Mouse (Mus musculus): ENCODE results near the gene Pard3. TPM values are rescaled to one million over a fixed set of nuclear protein-coding genes. Genes with fewer than 3 reads are reported as not detected.

The Pard3 gene
- polyA plus RNA-seq, 1 experiment: not detected

- 45% methylated on average over 4 of the region's 4 CpGs for WGBS
- H3K27ac ChIP-seq (ENCODE audit: insufficient read depth, low read depth, low read length): no peak overlapping the region
Observed at GRCm38 (mm10) chr8:127214748-127215433, 151.2 kb downstream of the Pard3 start.

GRCm38 (mm10) chr8:127220206-127220605 lies 156.5 kb downstream of the Pard3 start:
- no peak overlapping the region for H3K27ac ChIP-seq (ENCODE audit: insufficient read depth, low read depth, low read length)
- TF ChIP-seq CTCF (IDR thresholded peaks at IDR 0.05; ENCODE audit: insufficient read depth, low read depth, low read length) (no peak), POLR2A (IDR thresholded peaks at IDR 0.05; ENCODE audit: insufficient read depth, low read depth, low read length) (no peak)
- H3K4me1 ChIP-seq (ENCODE audit: control insufficient read depth, insufficient read depth, low read length): no peaks in the 10 kb centered on the region
- 80% methylated on average over 5 of the region's 5 CpGs for WGBS
- no peak overlapping the region for H3K4me3 ChIP-seq (ENCODE audit: insufficient read depth, low read depth, low read length)

More at GRCm38 (mm10) chr8:127214748-127215433, 151.2 kb downstream of the Pard3 start:
- H3K4me3 ChIP-seq (ENCODE audit: insufficient read depth, low read depth, low read length): no peak overlapping the region
- no peaks in the 10 kb centered on the region for H3K4me1 ChIP-seq (ENCODE audit: control insufficient read depth, insufficient read depth, low read length)
- TF ChIP-seq POLR2A (IDR thresholded peaks at IDR 0.05; ENCODE audit: insufficient read depth, low read depth, low read length) (no peak), CTCF (IDR thresholded peaks at IDR 0.05; ENCODE audit: insufficient read depth, low read depth, low read length) (no peak)

DNA sequence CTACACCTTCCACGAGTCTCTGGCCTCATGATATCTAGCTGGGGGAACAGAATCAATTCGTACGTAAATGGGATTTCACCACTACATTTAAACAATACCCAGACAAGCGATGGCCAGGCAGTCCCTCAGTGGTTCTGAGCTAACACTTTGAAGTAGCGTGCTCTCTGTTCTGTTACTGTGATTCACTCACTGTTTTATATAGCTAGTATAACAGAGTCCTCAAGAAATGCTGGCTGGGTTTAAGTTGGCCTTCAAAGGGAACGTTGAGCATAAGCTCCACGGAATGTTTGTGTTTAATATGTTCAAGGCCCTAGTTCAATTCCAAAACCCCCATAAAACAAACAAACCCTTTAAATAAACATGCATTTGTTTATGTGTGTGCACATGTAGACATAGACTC lies 156.9 kb downstream of the Pard3 start:
- TF ChIP-seq CTCF (IDR thresholded peaks at IDR 0.05; ENCODE audit: insufficient read depth, low read depth, low read length): no peak
- H3K4me1 ChIP-seq (ENCODE audit: control insufficient read depth, insufficient read depth, low read length): no peaks in the 10 kb centered on the region
- H3K27ac ChIP-seq (ENCODE audit: insufficient read depth, low read depth, low read length): no peak overlapping the region
- H3K4me3 ChIP-seq (ENCODE audit: insufficient read depth, low read depth, low read length): no peak overlapping the region
- 86% methylated on average over 7 of the region's 7 CpGs for WGBS

DNA sequence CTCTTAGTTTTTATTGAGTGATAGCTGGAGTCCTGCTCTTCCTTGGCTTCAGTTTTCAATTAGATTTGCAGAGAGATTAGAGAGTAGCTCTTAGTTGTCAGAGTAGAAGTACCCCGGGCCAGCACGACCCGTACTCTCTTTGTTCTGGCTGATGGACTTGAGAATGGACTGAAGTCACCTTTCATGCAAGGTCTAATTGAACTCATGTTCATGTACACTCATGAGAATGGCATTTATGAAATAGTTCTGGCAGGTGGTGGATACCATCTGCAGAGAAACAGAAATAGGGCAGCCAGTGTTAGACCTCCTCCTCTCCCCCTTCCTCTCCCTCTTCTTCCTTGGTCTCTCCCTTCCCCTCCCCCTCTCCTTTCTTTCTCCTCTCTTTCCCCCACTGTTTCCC lies 158.7 kb downstream of the Pard3 start:
- Histone ChIP-seq H3K4me3 (ENCODE audit: insufficient read depth, low read depth, low read length) (no peak overlapping the region), H3K4me1 (ENCODE audit: control insufficient read depth, insufficient read depth, low read length) (no peaks in the 10 kb centered on the region), H3K27ac (ENCODE audit: insufficient read depth, low read depth, low read length) (no peak overlapping the region)
- WGBS: 77% methylated on average over 3 of the region's 3 CpGs
- TF ChIP-seq CTCF (IDR thresholded peaks at IDR 0.05; ENCODE audit: insufficient read depth, low read depth, low read length) (no peak), POLR2A (IDR thresholded peaks at IDR 0.05; ENCODE audit: insufficient read depth, low read depth, low read length) (no peak)

GRCm38 (mm10) chr8:127226996-127227395 lies 163.3 kb downstream of the Pard3 start:
- TF ChIP-seq POLR2A (IDR thresholded peaks at IDR 0.05; ENCODE audit: insufficient read depth, low read depth, low read length): no peak
- no peak for TF ChIP-seq CTCF (IDR thresholded peaks at IDR 0.05; ENCODE audit: insufficient read depth, low read depth, low read length)
- Histone ChIP-seq H3K4me3 (ENCODE audit: insufficient read depth, low read depth, low read length) (no peak overlapping the region), H3K27ac (ENCODE audit: insufficient read depth, low read depth, low read length) (no peak overlapping the region), H3K4me1 (ENCODE audit: control insufficient read depth, insufficient read depth, low read length) (no peaks in the 10 kb centered on the region)
- WGBS: 26% methylated on average over 1 of the region's 1 CpGs

- TF ChIP-seq CTCF (IDR thresholded peaks at IDR 0.05; ENCODE audit: insufficient read depth, low read depth, low read length) (no peak), POLR2A (IDR thresholded peaks at IDR 0.05; ENCODE audit: insufficient read depth, low read depth, low read length) (no peak)
- Histone ChIP-seq H3K4me1 (ENCODE audit: control insufficient read depth, insufficient read depth, low read length) (no peaks in the 10 kb centered on the region), H3K27ac (ENCODE audit: insufficient read depth, low read depth, low read length) (no peak overlapping the region), H3K4me3 (ENCODE audit: insufficient read depth, low read depth, low read length) (no peak overlapping the region)
- WGBS: 40% methylated on average over 4 of the region's 4 CpGs
Observed at GRCm38 (mm10) chr8:127227407-127227806, 163.7 kb downstream of the Pard3 start.

DNA sequence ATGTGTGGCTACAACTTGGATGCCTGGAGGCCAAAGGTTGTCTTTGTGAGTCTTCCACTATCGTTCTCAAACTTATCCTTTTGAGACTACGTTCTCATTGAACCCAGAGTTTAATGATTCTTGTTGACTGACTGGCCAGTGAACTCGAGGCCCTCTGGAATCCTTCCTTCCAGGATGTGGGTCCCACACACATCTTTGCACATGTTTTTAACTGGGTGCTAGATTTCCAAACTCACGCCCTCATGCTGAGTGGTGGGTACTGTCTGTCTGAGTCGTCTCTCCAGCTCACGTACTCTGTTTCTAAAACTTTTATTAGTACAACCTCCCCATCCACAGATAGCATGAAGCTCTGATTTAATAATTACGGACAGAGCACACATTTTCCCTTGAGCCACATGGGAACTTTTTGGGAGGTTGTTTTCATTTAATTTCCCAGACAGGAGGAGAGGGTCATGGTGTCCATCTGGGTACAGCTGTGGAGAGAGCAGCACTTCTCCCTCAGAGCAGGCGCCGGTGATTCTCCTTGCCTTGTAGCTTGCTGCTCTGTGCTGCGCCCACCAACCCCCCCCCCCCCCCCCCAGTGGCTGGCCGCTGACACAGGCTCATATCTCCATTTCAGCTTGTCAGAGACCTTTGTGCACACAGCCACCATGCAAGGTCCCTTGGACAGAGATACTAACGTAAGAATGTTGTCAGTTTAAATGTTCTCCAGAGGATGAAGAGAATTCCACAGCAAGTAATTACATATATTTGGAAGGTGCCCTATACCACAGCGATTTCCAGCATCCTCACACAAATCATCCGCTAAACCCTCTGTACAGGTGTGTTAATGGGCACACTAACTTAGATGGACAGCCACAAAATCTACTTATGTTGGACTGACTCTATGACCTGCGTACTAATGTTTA lies 165.9 kb downstream of the Pard3 start:
- WGBS: 84% methylated on average over 14 of the region's 15 CpGs
- no peak overlapping the region for H3K4me3 ChIP-seq (ENCODE audit: insufficient read depth, low read depth, low read length)
- H3K4me1 ChIP-seq (ENCODE audit: control insufficient read depth, insufficient read depth, low read length): no peaks in the 10 kb centered on the region
- TF ChIP-seq CTCF (IDR thresholded peaks at IDR 0.05; ENCODE audit: insufficient read depth, low read depth, low read length) (no peak), POLR2A (IDR thresholded peaks at IDR 0.05; ENCODE audit: insufficient read depth, low read depth, low read length) (no peak)
- no peak overlapping the region for H3K27ac ChIP-seq (ENCODE audit: insufficient read depth, low read depth, low read length)

GRCm38 (mm10) chr8:127230233-127230595 lies 166.5 kb downstream of the Pard3 start:
- TF ChIP-seq CTCF (IDR thresholded peaks at IDR 0.05; ENCODE audit: insufficient read depth, low read depth, low read length) (no peak), POLR2A (IDR thresholded peaks at IDR 0.05; ENCODE audit: insufficient read depth, low read depth, low read length) (no peak)
- WGBS: 74% methylated on average over 8 of the region's 8 CpGs
- H3K4me1 ChIP-seq (ENCODE audit: control insufficient read depth, insufficient read depth, low read length): no peaks in the 10 kb centered on the region
- no peak overlapping the region for H3K27ac ChIP-seq (ENCODE audit: insufficient read depth, low read depth, low read length)
- no peak overlapping the region for H3K4me3 ChIP-seq (ENCODE audit: insufficient read depth, low read depth, low read length)

GRCm38 (mm10) chr8:127243351-127243750 lies 179.7 kb downstream of the Pard3 start:
- TF ChIP-seq CTCF (IDR thresholded peaks at IDR 0.05; ENCODE audit: insufficient read depth, low read depth, low read length) (no peak), POLR2A (IDR thresholded peaks at IDR 0.05; ENCODE audit: insufficient read depth, low read depth, low read length) (no peak)
- WGBS: 91% methylated on average over 4 of the region's 4 CpGs
- Histone ChIP-seq H3K4me1 (ENCODE audit: control insufficient read depth, insufficient read depth, low read length) (no peaks in the 10 kb centered on the region), H3K4me3 (ENCODE audit: insufficient read depth, low read depth, low read length) (no peak overlapping the region), H3K27ac (ENCODE audit: insufficient read depth, low read depth, low read length) (no peak overlapping the region)
